Mouse (Mus musculus): ENCODE measurements around the gene Zfp963.
"Not testable (repeated sequence)": the region's sequence is repeated elsewhere in the genome, so short reads cannot be mapped to it uniquely, and the experiment has no call there.

The Zfp963 gene

DNA sequence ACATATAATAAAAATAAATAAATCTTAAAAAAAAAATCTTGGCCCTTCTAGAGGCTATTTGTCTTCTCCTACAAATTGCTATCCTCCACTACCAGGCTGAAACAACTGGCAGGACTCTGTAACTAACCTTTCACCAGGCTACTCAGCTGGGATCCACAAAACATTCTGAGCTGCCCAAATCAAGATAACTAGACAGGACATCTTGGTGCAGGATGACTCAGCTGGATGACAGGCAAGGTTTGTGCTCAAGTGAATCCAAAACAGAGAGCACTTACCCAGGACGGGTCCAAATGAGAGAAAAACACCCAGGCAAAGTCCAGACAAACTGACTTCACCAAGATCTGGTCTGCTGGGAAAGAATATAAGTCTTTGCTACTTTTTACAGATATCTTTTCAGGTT, 14.3 kb downstream of the Zfp963 start:
- no peak for DNase-seq

GRCm38 (mm10) chr8:69717232-69717580, 32.6 kb downstream of the Zfp963 start:
- no peak for DNase-seq

DNA sequence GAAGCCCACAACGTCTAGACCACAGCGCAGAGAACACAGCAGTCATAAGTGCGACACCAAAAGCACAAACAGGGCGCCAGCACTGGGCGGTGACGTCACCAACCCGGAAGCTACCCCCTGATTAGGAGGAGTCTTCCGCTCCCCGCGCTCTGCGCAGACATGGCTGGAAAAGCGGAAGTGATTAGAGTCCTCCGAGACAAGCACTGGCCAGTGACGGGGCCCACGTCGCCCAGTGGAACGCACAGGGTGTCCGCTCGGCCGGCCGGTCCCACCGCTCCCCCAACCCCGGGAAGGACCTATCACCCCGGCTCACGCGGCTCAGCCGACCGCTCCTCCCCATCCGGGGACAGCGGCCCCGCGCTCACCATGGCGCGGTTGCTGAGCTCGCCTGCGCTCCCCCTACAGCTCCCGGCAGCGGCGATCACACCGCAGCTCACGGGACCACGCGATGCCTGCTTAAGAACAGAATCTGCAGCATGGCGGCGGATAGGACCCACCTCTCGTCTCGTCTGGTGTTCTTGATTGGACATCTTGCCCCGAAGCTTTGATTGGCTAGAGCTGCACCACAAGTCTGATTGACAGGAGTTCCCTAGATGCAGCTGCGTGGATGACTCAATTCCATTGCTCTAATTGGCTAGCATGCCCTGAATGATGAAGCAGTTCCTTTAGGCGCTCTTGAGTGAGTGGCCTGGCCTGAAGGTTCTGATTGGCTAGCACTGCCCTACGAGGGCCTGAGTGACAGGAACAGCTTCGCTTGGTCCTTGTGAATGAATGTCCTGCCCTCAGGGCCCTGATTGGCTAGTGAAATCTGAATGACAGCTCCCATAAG, 33.2 kb downstream of the Zfp963 start:
- DNase-seq, result peak; percentile 92

- DNase-seq, result no peak
These were observed 34.4 kb downstream of the Zfp963 start for GRCm38 (mm10) chr8:69715366-69715765.

DNA sequence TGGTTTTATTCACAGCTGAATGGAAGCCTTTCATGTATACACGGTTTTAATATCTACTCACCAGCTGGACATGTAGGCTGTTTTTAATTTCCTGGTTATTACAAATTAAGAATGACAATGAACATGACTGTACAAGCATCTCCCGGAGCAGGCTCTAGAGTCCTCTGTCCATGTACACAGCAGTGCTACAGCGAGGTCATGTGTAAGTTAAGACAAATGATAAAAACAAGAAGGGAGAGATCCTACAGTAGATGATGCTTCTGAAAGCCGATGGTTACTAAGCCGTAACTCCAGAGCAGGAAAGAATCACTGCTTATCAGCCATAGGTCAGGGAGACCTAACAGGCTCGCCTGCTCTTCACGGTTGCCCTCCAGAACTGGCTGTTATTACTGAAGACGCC, 36.3 kb downstream of the Zfp963 start:
- no peak for DNase-seq

DNA sequence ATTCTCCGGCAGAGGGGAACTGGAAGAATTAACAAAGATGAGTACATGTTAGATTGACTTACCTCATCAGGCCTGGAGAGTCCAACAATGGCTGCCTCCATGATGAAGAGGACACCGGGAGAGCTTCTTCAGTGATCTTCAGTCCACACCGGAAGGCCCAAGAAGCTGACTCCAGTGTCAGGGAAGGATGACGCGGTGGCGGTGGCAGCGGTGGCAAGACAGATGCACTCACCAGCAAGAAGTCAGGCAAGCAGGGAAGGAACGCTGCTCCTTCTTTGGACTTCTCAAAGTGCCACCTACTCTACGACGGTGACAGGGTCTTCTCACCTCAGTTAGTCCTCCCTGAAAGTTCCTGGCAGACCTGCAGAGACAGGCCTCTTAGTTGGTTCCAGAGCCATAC, 39.1 kb downstream of the Zfp963 start, which contains the start of gene Zfp869:
Gene Zfp869, minus strand, starts transcription at position 101 of the 400 bp plus-strand sequence.
- DNase-seq, result not testable (repeated sequence)

DNA sequence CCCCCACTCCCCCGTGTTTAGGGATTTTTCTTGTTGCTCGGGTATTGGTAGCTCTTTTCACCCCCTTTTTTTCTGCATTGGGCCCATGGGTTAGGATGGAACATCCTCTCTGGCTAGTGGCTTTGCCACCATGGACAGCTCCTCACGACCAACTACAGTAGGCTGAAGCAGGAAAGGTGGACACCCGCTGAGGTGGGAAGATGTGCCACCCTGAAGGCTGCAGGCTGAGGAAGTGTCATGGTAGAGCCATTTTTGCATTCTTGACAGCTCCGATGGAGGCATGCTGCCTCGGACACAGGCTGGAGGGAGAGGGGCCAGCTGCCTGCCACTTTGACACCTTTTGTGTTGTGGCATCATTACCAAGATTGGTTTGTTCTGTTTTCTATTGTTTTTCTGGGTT, 48.0 kb downstream of the Zfp963 start:
- no peak for DNase-seq

Measured in thymus, postnatal 25 days (tissue).